Mouse (Mus musculus) stomach, embryonic 16.5 days (tissue): ENCODE results near the gene Pitpnb. TPM values are rescaled to one million over a fixed set of nuclear protein-coding genes. Genes with fewer than 3 reads are reported as not detected.

Experiments
- ATAC-seq: fragments of 200-750 bp; cut with Nextera tagmentation; 2 replicates; pipeline ENCODE4 v1.8.0; 2017; ENCODE audit warnings: moderate number of reproducible peaks, moderate TSS enrichment; ENCODE audit not compliant: insufficient read depth, low FRiP score
- H3K27ac ChIP-seq: fragments of 300-500 bp; sonication (generic); 2 replicates; pipeline ENCODE4 v1.5.1; 2014; ENCODE audit warnings: low read length
- H3K27me3 ChIP-seq: fragments of 300-500 bp; sonication (generic); 2 replicates; pipeline ENCODE4 v1.6.1; 2014; ENCODE audit warnings: low read length, control low read depth, mixed read lengths; ENCODE audit not compliant: control insufficient read depth, insufficient read depth
- H3K36me3 ChIP-seq: fragments of 300-500 bp; sonication (generic); 2 replicates; pipeline ENCODE4 v1.6.1; 2014; ENCODE audit warnings: low read length; ENCODE audit not compliant: control insufficient read depth, insufficient read depth
- H3K4me1 ChIP-seq: fragments of 300-500 bp; sonication (generic); 2 replicates; pipeline ENCODE4 v1.6.1; 2014; ENCODE audit warnings: low read length, control low read depth, mixed read lengths; ENCODE audit not compliant: control insufficient read depth, insufficient read depth
- H3K4me2 ChIP-seq: fragments of 300-500 bp; sonication (generic); 2 replicates; pipeline ENCODE4 v1.6.1; 2014; ENCODE audit warnings: low read depth, low read length, mixed read lengths
- H3K4me3 ChIP-seq: fragments of 300-500 bp; sonication (generic); replicated peaks from 2 replicates; pipeline ENCODE4 v1.5.1; 2014; ENCODE audit warnings: mild to moderate bottlenecking, low read length
- H3K9ac ChIP-seq: fragments of 300-500 bp; sonication (generic); 2 replicates; pipeline ENCODE4 v1.6.1; 2014; ENCODE audit warnings: low read length
- H3K9me3 ChIP-seq: fragments of 300-500 bp; sonication (generic); replicated peaks from 2 replicates; pipeline ENCODE4 v1.6.1; 2016; ENCODE audit warnings: low read length, control low read depth; ENCODE audit not compliant: control insufficient read depth
- WGBS: fragments of 180-500 bp; shearing (Covaris S2); extraction: QIAGEN DNeasy Blood & Tissue Kit; methylation state at CpG from one replicate; pipeline ENCODE4 v1.1.7; 2014; 5-methylcytosine and 5-hydroxymethylcytosine counted together
- polyA plus RNA-seq: library from polyadenylated mRNA; unstranded; fragments of >200 nt; fragmentation: Nextera tagmentation; extraction: Ambion mirVana; gene quantifications from 2 replicates; pipeline ENCODE4 v1.2.1, GENCODE M21; 2015

Pitpnb gene
- polyA plus RNA-seq, 1 experiment from 2014 or later, result 102 TPM

- H3K36me3 ChIP-seq, result no peaks in the 10 kb centered on the region
- no peak overlapping the region for H3K27ac ChIP-seq
- WGBS, result 57% methylated on average over 7 of the region's 7 CpGs
- no peak for ATAC-seq
- H3K9ac ChIP-seq, result peak overlapping the region; percentile 39; the same call in 1 of the 2 replicates
- H3K4me1 ChIP-seq, result peaks cover 47% of the 10 kb centered on the region
- H3K27me3 ChIP-seq, result no peaks in the 10 kb centered on the region
- H3K4me3 ChIP-seq, result no peak overlapping the region
- H3K9me3 ChIP-seq, result no peaks in the 10 kb centered on the region
- H3K4me2 ChIP-seq, result no peak overlapping the region
These were observed 99.2 kb downstream of the Pitpnb start for GRCm38 (mm10) chr5:111429726-111430125.

- Histone ChIP-seq H3K4me3 (no peak overlapping the region), H3K4me2 (no peak overlapping the region), H3K9ac (peak overlapping the region; percentile 55; the same call in 1 of the 2 replicates), H3K27ac (no peak overlapping the region), H3K27me3 (no peaks in the 10 kb centered on the region), H3K9me3 (no peaks in the 10 kb centered on the region), H3K36me3 (no peaks in the 10 kb centered on the region), H3K4me1 (peaks cover 44% of the 10 kb centered on the region)
- 54% methylated on average over 11 of the region's 11 CpGs for WGBS
- no peak for ATAC-seq
These were observed 100.6 kb downstream of the Pitpnb start for GRCm38 (mm10) chr5:111431007-111431730.

- Histone ChIP-seq H3K9ac (0 out of 2 replicates have a peak overlapping the region, but pooled peaks have one; percentile 22), H3K36me3 (no peaks in the 10 kb centered on the region), H3K4me1 (peaks cover 34% of the 10 kb centered on the region), H3K4me3 (no peak overlapping the region), H3K27me3 (no peaks in the 10 kb centered on the region), H3K27ac (no peak overlapping the region), H3K9me3 (no peaks in the 10 kb centered on the region), H3K4me2 (no peak overlapping the region)
- ATAC-seq, result no peak
- WGBS, result 47% methylated on average over 5 of the region's 5 CpGs
These were observed 102.3 kb downstream of the Pitpnb start for GRCm38 (mm10) chr5:111432842-111433241.

- Histone ChIP-seq H3K4me1 (peaks cover 34% of the 10 kb centered on the region), H3K36me3 (no peaks in the 10 kb centered on the region), H3K27me3 (no peaks in the 10 kb centered on the region), H3K9ac (0 out of 2 replicates have a peak overlapping the region, but pooled peaks have one; percentile 4), H3K4me3 (no peak overlapping the region), H3K9me3 (no peaks in the 10 kb centered on the region), H3K4me2 (no peak overlapping the region), H3K27ac (no peak overlapping the region)
- peak; percentile 38; the same call in 1 of the 2 replicates for ATAC-seq
- 20% methylated on average over 16 of the region's 16 CpGs for WGBS
These were observed 103.8 kb downstream of the Pitpnb start for GRCm38 (mm10) chr5:111434342-111434842.

GRCm38 (mm10) chr5:111436260-111436659, 105.7 kb downstream of the Pitpnb start:
- WGBS, result 60% methylated on average over 7 of the region's 7 CpGs
- Histone ChIP-seq H3K36me3 (no peaks in the 10 kb centered on the region), H3K4me1 (peaks cover 25% of the 10 kb centered on the region), H3K27me3 (no peaks in the 10 kb centered on the region), H3K9me3 (no peaks in the 10 kb centered on the region), H3K4me3 (no peak overlapping the region), H3K4me2 (no peak overlapping the region), H3K27ac (no peak overlapping the region), H3K9ac (no peak overlapping the region)
- no peak for ATAC-seq

- Histone ChIP-seq H3K4me1 (peaks cover 21% of the 10 kb centered on the region), H3K27me3 (no peaks in the 10 kb centered on the region), H3K36me3 (no peaks in the 10 kb centered on the region), H3K27ac (no peak overlapping the region), H3K9me3 (no peaks in the 10 kb centered on the region), H3K4me3 (no peak overlapping the region), H3K4me2 (no peak overlapping the region), H3K9ac (no peak overlapping the region)
- WGBS, result 52% methylated on average over 7 of the region's 7 CpGs
- ATAC-seq, result no peak
These were observed 106.6 kb downstream of the Pitpnb start for GRCm38 (mm10) chr5:111437205-111437604.

Other genes with a start within 250 kb of the Pitpnb start
- 11.1 and 11.7 TPM in 2 replicates for gene Mn1, start 86.6 kb downstream of the Pitpnb start, polyA plus RNA-seq